Mouse (Mus musculus): ENCODE results near the gene Col23a1. TPM values are rescaled to one million over a fixed set of nuclear protein-coding genes. Genes with fewer than 3 reads are reported as not detected.

Col23a1 gene
- polyA plus RNA-seq, 1 experiment = 0.76 TPM

- H3K9me3 ChIP-seq (replicated peaks; ENCODE audit: control insufficient read depth, insufficient read depth, low read length, poor library complexity, severe bottlenecking) = no peaks in the 10 kb centered on the region
- TF ChIP-seq EP300 (IDR thresholded peaks at IDR 0.05; ENCODE audit: insufficient read depth, low read depth, low read length) (no peak), CTCF (IDR thresholded peaks at IDR 0.05; ENCODE audit: low read depth, low read length) (no peak), POLR2A (IDR thresholded peaks at IDR 0.05; ENCODE audit: insufficient read depth, low read length) (no peak)
- H3K9ac ChIP-seq (ENCODE audit: low read depth, poor library complexity, severe bottlenecking) = no peak overlapping the region
- no peak overlapping the region for H3K4me3 ChIP-seq (ENCODE audit: low read depth, low read length)
- H3K4me1 ChIP-seq (ENCODE audit: control insufficient read depth, insufficient read depth, low read length) = no peaks in the 10 kb centered on the region
- no peaks in the 10 kb centered on the region for H3K36me3 ChIP-seq (ENCODE audit: control insufficient read depth, insufficient read depth, low read length, poor library complexity, severe bottlenecking)
- H3K27ac ChIP-seq (ENCODE audit: insufficient read depth, low read length) = no peak overlapping the region
- H3K27me3 ChIP-seq (ENCODE audit: control insufficient read depth, insufficient read depth, low read length, poor library complexity, severe bottlenecking) = no peaks in the 10 kb centered on the region
Observed at GRCm38 (mm10) chr11:51502431-51502851, 212.7 kb downstream of the Col23a1 start.

- Histone ChIP-seq H3K9me3 (replicated peaks; ENCODE audit: control insufficient read depth, insufficient read depth, low read length, poor library complexity, severe bottlenecking) (no peaks in the 10 kb centered on the region), H3K9ac (ENCODE audit: low read depth, poor library complexity, severe bottlenecking) (no peak overlapping the region), H3K27ac (ENCODE audit: insufficient read depth, low read length) (no peak overlapping the region), H3K27me3 (ENCODE audit: control insufficient read depth, insufficient read depth, low read length, poor library complexity, severe bottlenecking) (no peaks in the 10 kb centered on the region), H3K4me1 (ENCODE audit: control insufficient read depth, insufficient read depth, low read length) (no peaks in the 10 kb centered on the region), H3K36me3 (ENCODE audit: control insufficient read depth, insufficient read depth, low read length, poor library complexity, severe bottlenecking) (no peaks in the 10 kb centered on the region), H3K4me3 (ENCODE audit: low read depth, low read length) (no peak overlapping the region)
- TF ChIP-seq EP300 (IDR thresholded peaks at IDR 0.05; ENCODE audit: insufficient read depth, low read depth, low read length) = no peak
- no peak for TF ChIP-seq POLR2A (IDR thresholded peaks at IDR 0.05; ENCODE audit: insufficient read depth, low read length)
- no peak for TF ChIP-seq CTCF (IDR thresholded peaks at IDR 0.05; ENCODE audit: low read depth, low read length)
Observed at GRCm38 (mm10) chr11:51504946-51505345, 215.2 kb downstream of the Col23a1 start.

DNA sequence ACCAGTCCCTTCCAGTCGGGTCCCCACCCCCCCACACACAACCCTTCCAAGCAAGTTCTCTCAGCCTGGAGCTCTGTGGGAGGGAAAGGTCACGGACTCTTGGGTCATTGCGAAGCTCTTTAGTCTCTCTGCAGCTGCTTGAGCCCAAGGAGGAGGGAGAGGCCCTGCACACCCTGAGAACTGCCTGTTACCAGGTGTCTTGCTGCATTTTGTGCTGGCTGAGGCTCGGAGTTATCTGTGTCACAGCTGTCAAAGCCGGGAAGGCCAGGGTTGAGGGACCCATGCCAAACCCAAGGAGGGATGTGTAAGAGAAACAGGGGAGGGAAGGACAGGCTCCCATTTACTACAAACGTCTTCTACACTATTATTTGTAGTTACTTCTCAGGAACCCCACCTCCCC lies 218.3 kb downstream of the Col23a1 start:
- Histone ChIP-seq H3K27ac (ENCODE audit: insufficient read depth, low read length) (no peak overlapping the region), H3K4me3 (ENCODE audit: low read depth, low read length) (no peak overlapping the region)

DNA sequence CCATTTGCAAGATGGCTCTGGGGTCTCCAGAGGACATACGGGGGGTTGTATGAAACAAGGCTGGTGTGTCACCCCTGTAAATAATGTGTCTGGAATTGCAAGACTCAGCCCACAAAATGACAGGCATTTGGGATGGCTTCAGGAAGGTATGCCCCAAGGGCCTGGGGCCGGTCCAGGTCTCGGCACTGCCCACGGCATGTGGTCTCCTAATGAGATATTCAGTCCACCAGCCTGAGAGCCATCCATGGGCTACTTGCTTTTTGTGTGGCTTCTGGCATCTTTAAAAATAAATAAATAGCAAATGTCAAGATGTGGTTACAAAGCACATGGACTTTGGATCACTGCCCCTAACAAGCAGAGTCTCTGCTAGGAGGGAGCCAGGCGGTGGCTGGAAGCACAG lies 219.5 kb downstream of the Col23a1 start:
- Histone ChIP-seq H3K27ac (ENCODE audit: insufficient read depth, low read length) (no peak overlapping the region), H3K4me3 (ENCODE audit: low read depth, low read length) (no peak overlapping the region), H3K9me3 (replicated peaks; ENCODE audit: control insufficient read depth, insufficient read depth, low read length, poor library complexity, severe bottlenecking) (no peaks in the 10 kb centered on the region), H3K27me3 (ENCODE audit: control insufficient read depth, insufficient read depth, low read length, poor library complexity, severe bottlenecking) (no peaks in the 10 kb centered on the region), H3K36me3 (ENCODE audit: control insufficient read depth, insufficient read depth, low read length, poor library complexity, severe bottlenecking) (no peaks in the 10 kb centered on the region), H3K9ac (ENCODE audit: low read depth, poor library complexity, severe bottlenecking) (no peak overlapping the region), H3K4me1 (ENCODE audit: control insufficient read depth, insufficient read depth, low read length) (no peaks in the 10 kb centered on the region)
- no peak for TF ChIP-seq POLR2A (IDR thresholded peaks at IDR 0.05; ENCODE audit: insufficient read depth, low read length)
- TF ChIP-seq EP300 (IDR thresholded peaks at IDR 0.05; ENCODE audit: insufficient read depth, low read depth, low read length) = no peak

More for the DNA sequence above, 218.3 kb downstream of the Col23a1 start:
- Histone ChIP-seq H3K9ac (ENCODE audit: low read depth, poor library complexity, severe bottlenecking) (no peak overlapping the region), H3K36me3 (ENCODE audit: control insufficient read depth, insufficient read depth, low read length, poor library complexity, severe bottlenecking) (no peaks in the 10 kb centered on the region), H3K27me3 (ENCODE audit: control insufficient read depth, insufficient read depth, low read length, poor library complexity, severe bottlenecking) (no peaks in the 10 kb centered on the region), H3K4me1 (ENCODE audit: control insufficient read depth, insufficient read depth, low read length) (no peaks in the 10 kb centered on the region), H3K9me3 (replicated peaks; ENCODE audit: control insufficient read depth, insufficient read depth, low read length, poor library complexity, severe bottlenecking) (no peaks in the 10 kb centered on the region)
- TF ChIP-seq CTCF (IDR thresholded peaks at IDR 0.05; ENCODE audit: low read depth, low read length) (no peak), EP300 (IDR thresholded peaks at IDR 0.05; ENCODE audit: insufficient read depth, low read depth, low read length) (no peak), POLR2A (IDR thresholded peaks at IDR 0.05; ENCODE audit: insufficient read depth, low read length) (no peak)

- TF ChIP-seq POLR2A (IDR thresholded peaks at IDR 0.05; ENCODE audit: insufficient read depth, low read length) (no peak), EP300 (IDR thresholded peaks at IDR 0.05; ENCODE audit: insufficient read depth, low read depth, low read length) (no peak), CTCF (IDR thresholded peaks at IDR 0.05; ENCODE audit: low read depth, low read length) (no peak)
- Histone ChIP-seq H3K9ac (ENCODE audit: low read depth, poor library complexity, severe bottlenecking) (no peak overlapping the region), H3K27ac (ENCODE audit: insufficient read depth, low read length) (no peak overlapping the region)
Observed at GRCm38 (mm10) chr11:51513019-51513418, 223.3 kb downstream of the Col23a1 start.

GRCm38 (mm10) chr11:51515346-51515745 lies 225.6 kb downstream of the Col23a1 start:
- no peaks in the 10 kb centered on the region for H3K36me3 ChIP-seq (ENCODE audit: control insufficient read depth, insufficient read depth, low read length, poor library complexity, severe bottlenecking)
- H3K27ac ChIP-seq (ENCODE audit: insufficient read depth, low read length) = no peak overlapping the region
- no peak for TF ChIP-seq POLR2A (IDR thresholded peaks at IDR 0.05; ENCODE audit: insufficient read depth, low read length)
- TF ChIP-seq EP300 (IDR thresholded peaks at IDR 0.05; ENCODE audit: insufficient read depth, low read depth, low read length) = no peak
- TF ChIP-seq CTCF (IDR thresholded peaks at IDR 0.05; ENCODE audit: low read depth, low read length) = no peak

More at GRCm38 (mm10) chr11:51513019-51513418, 223.3 kb downstream of the Col23a1 start:
- Histone ChIP-seq H3K27me3 (ENCODE audit: control insufficient read depth, insufficient read depth, low read length, poor library complexity, severe bottlenecking) (no peaks in the 10 kb centered on the region), H3K4me1 (ENCODE audit: control insufficient read depth, insufficient read depth, low read length) (no peaks in the 10 kb centered on the region), H3K4me3 (ENCODE audit: low read depth, low read length) (no peak overlapping the region), H3K9me3 (replicated peaks; ENCODE audit: control insufficient read depth, insufficient read depth, low read length, poor library complexity, severe bottlenecking) (no peaks in the 10 kb centered on the region), H3K36me3 (ENCODE audit: control insufficient read depth, insufficient read depth, low read length, poor library complexity, severe bottlenecking) (no peaks in the 10 kb centered on the region)

More at GRCm38 (mm10) chr11:51515346-51515745, 225.6 kb downstream of the Col23a1 start:
- Histone ChIP-seq H3K9ac (ENCODE audit: low read depth, poor library complexity, severe bottlenecking) (no peak overlapping the region), H3K27me3 (ENCODE audit: control insufficient read depth, insufficient read depth, low read length, poor library complexity, severe bottlenecking) (no peaks in the 10 kb centered on the region), H3K4me3 (ENCODE audit: low read depth, low read length) (no peak overlapping the region), H3K9me3 (replicated peaks; ENCODE audit: control insufficient read depth, insufficient read depth, low read length, poor library complexity, severe bottlenecking) (no peaks in the 10 kb centered on the region), H3K4me1 (ENCODE audit: control insufficient read depth, insufficient read depth, low read length) (no peaks in the 10 kb centered on the region)
